Mouse (Mus musculus): ENCODE results near the gene Bbc3. TPM values are rescaled to one million over a fixed set of nuclear protein-coding genes. Genes with fewer than 3 reads are reported as not detected.
"Not testable (repeated sequence)": the region's sequence is repeated elsewhere in the genome, so short reads cannot be mapped to it uniquely, and the experiment has no call there.

Bbc3 gene
- polyA plus RNA-seq, 1 experiment from 2014 or later, result 6.4 TPM

DNA sequence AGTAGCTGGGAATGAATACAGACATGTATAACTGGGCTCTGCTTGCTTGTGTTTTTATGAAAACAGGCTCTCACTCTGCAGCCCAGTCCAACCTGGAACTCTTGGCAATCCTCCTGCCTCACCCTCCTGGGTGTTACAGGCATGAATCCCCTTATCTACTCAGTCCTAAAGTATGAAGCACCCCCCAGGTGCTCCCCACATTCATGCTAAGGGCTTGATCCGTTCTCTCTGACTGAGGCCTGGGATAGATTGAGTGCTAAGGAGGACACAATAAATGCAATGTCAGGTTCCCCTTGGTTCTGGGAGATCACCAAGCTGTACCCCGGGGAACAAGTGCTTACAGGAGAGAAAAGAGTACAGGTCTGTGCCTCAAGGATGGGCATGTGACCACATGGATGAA is 10.6 kb upstream of the Bbc3 start:
- H3K36me3 ChIP-seq (ENCODE audit: control insufficient read depth, insufficient read depth, low read length), result no peaks in the 10 kb centered on the region
- WGBS, result 63% methylated on average over 2 of the region's 2 CpGs
- no peak overlapping the region for H3K4me3 ChIP-seq (ENCODE audit: low read depth, low read length)
- H3K27ac ChIP-seq (ENCODE audit: low read depth, low read length), result peak overlapping the region; percentile 40; the same call in 1 of the 2 replicates
- no peak overlapping the region for H3K9ac ChIP-seq (ENCODE audit: low read depth, low read length)
- no peak overlapping the region; the same call in 1 of the 2 replicates for H3K4me2 ChIP-seq
- DNase-seq (ENCODE audit: low spot score) (no peak), ATAC-seq (replicated peaks; ENCODE audit: low FRiP score) (no peak)
- H3K27me3 ChIP-seq (replicated peaks; ENCODE audit: control insufficient read depth, insufficient read depth, low read length), result peaks cover 6% of the 10 kb centered on the region
- peaks cover 33% of the 10 kb centered on the region for H3K4me1 ChIP-seq (replicated peaks; ENCODE audit: control insufficient read depth, insufficient read depth, low read length)
- no peaks in the 10 kb centered on the region for H3K9me3 ChIP-seq (ENCODE audit: control insufficient read depth, low read length)

DNA sequence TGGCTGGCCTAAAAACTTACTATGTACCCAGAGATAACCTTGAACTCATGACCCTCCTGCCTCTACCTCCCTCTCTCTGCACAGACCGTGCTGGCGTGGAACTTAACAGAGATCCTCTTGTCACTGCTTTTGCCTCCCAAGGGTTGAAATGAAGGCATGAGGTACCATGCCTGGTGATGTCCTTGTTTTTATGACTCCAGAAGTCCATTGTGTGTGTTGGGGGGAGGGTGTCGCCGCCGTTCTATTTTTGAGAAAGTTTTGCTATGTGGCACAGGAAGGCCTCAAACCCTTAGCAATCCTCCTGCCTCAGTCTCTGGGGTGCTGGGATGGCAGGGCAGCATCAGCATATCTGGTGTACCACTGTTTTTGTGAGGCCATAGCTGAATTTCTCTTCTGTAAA is 9.3 kb upstream of the Bbc3 start:
- Histone ChIP-seq H3K36me3 (ENCODE audit: control insufficient read depth, insufficient read depth, low read length) (no peaks in the 10 kb centered on the region), H3K9me3 (ENCODE audit: control insufficient read depth, low read length) (no peaks in the 10 kb centered on the region), H3K4me1 (replicated peaks; ENCODE audit: control insufficient read depth, insufficient read depth, low read length) (peaks cover 33% of the 10 kb centered on the region), H3K4me2 (no peak overlapping the region), H3K27me3 (replicated peaks; ENCODE audit: control insufficient read depth, insufficient read depth, low read length) (peaks cover 6% of the 10 kb centered on the region), H3K27ac (ENCODE audit: low read depth, low read length) (no peak overlapping the region; the same call in 1 of the 2 replicates), H3K9ac (ENCODE audit: low read depth, low read length) (no peak overlapping the region), H3K4me3 (ENCODE audit: low read depth, low read length) (no peak overlapping the region)
- WGBS, result 80% methylated on average over 5 of the region's 5 CpGs
- DNase-seq (ENCODE audit: low spot score) (no peak), ATAC-seq (replicated peaks; ENCODE audit: low FRiP score) (no peak)

DNA sequence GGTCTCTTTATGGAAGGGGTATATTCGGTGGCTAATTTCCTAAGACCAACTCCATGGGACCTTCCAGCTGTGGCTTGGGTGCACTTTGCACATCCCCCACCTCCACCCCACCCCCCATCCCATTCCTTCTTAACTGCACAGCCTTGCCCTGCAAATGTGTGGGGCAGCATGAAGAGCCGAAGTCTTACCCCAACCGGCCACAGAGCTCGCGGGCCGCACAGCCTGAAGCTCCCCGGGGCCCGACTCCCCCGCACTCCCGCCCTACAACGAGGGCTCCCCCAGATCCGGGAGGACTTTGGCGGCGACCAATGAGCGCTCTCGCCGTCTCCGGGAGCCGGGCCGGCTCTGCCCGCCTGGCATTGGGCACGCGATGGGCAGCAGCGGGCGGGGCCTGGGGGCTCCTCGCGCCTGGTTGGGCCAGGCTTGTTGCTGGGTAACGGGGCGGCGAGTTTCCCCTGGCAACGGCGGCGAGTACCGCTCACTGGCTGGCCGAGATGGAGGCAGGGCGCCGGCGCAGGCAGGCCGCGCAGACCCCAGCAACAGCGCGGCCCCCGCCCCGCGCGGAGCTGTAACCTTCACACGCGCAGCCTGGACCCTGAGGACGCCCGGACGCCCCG is 8.7 kb upstream of the Bbc3 start:
- Histone ChIP-seq H3K9ac (ENCODE audit: low read depth, low read length) (no peak overlapping the region), H3K4me2 (peak overlapping the region; percentile 77), H3K27me3 (replicated peaks; ENCODE audit: control insufficient read depth, insufficient read depth, low read length) (peaks cover 6% of the 10 kb centered on the region), H3K36me3 (ENCODE audit: control insufficient read depth, insufficient read depth, low read length) (no peaks in the 10 kb centered on the region), H3K27ac (ENCODE audit: low read depth, low read length) (no peak overlapping the region; the same call in 1 of the 2 replicates), H3K9me3 (ENCODE audit: control insufficient read depth, low read length) (no peaks in the 10 kb centered on the region), H3K4me3 (ENCODE audit: low read depth, low read length) (peak overlapping the region; percentile 42), H3K4me1 (replicated peaks; ENCODE audit: control insufficient read depth, insufficient read depth, low read length) (peaks cover 32% of the 10 kb centered on the region)
- ATAC-seq (replicated peaks; ENCODE audit: low FRiP score) (no peak), DNase-seq (ENCODE audit: low spot score) (peak; percentile 78)
- WGBS, result 5% methylated on average over 52 of the region's 52 CpGs

DNA sequence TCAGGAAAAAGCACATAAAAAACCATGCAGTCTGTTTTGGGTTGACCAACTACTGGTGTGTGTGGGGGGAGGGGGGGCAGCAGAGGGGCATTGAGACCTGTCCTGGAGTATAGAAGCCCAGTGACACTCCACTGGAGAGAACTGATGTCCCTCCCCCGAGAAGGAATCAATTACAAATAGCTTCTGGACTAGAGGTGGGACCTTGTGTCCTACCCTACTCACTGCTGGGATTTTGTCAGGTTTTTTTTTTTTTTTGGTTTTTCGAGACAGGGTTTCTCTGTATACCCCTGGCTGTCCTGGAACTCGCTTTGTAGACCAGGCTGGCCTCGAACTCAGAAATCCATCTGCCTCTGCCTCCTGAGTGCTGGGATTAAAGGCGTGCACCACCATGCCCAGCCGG is 1.1 kb upstream of the Bbc3 start:
- not testable (repeated sequence) for H3K36me3 ChIP-seq (ENCODE audit: control insufficient read depth, insufficient read depth, low read length); H3K9me3 ChIP-seq (ENCODE audit: control insufficient read depth, low read length); H3K27me3 ChIP-seq (replicated peaks; ENCODE audit: control insufficient read depth, insufficient read depth, low read length); DNase-seq (ENCODE audit: low spot score); H3K4me3 ChIP-seq (ENCODE audit: low read depth, low read length); H3K4me2 ChIP-seq; ATAC-seq (replicated peaks; ENCODE audit: low FRiP score); H3K9ac ChIP-seq (ENCODE audit: low read depth, low read length); H3K27ac ChIP-seq (ENCODE audit: low read depth, low read length)
- WGBS, result 69% methylated on average over 6 of the region's 6 CpGs
- peaks cover 30% of the 10 kb centered on the region for H3K4me1 ChIP-seq (replicated peaks; ENCODE audit: control insufficient read depth, insufficient read depth, low read length)

DNA sequence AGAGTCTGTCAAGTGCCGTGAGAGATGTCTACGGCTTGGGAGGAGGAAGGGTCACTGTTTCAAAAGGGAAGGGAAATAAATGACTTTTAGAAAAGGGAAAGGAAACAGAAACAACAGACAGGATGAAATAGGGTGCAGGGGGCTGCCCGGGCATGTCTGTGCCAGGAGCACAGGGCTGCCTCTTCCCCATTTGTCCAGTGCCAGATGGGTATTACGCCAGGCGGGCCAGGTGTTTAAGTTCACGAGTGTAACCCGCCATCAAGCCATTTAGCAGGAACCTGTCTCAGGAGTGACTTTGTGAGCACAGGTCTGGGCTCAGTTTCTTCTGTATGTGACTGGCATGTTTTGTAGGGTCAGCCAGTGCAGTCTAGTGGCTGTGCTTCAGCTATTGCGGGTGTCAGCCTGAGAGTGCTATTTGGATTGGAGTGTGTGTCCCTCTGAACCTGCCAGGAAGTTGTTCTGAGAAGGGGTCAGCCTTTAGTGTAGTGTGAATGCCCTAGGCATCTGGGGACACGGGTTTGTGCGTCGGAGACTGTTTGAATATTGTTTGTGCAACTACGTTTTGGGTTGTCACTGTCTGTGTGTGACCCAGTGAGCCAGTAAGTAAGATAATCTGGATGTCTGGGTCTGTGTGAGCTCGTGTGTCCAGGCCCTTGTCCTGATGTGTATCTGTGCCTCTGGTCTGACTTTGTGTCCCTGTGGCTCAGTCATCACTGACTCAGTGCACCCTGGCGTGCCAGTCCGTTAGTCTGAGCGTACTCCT is 543 bp downstream of the Bbc3 start:
- H3K27ac ChIP-seq (ENCODE audit: low read depth, low read length), result 0 out of 2 replicates have a peak overlapping the region, but pooled peaks have one; percentile 71
- 48% methylated on average over 16 of the region's 16 CpGs for WGBS
- no peaks in the 10 kb centered on the region for H3K27me3 ChIP-seq (replicated peaks; ENCODE audit: control insufficient read depth, insufficient read depth, low read length)
- H3K4me1 ChIP-seq (replicated peaks; ENCODE audit: control insufficient read depth, insufficient read depth, low read length), result peaks cover 46% of the 10 kb centered on the region
- no peak for DNase-seq (ENCODE audit: low spot score)
- H3K9me3 ChIP-seq (ENCODE audit: control insufficient read depth, low read length), result no peaks in the 10 kb centered on the region
- peak overlapping the region; percentile 78 for H3K4me3 ChIP-seq (ENCODE audit: low read depth, low read length)
- H3K9ac ChIP-seq (ENCODE audit: low read depth, low read length), result peak overlapping the region; percentile 97; the same call in 1 of the 2 replicates
- no peaks in the 10 kb centered on the region for H3K36me3 ChIP-seq (ENCODE audit: control insufficient read depth, insufficient read depth, low read length)
- H3K4me2 ChIP-seq, result peak overlapping the region; percentile 100
- no peak for ATAC-seq (replicated peaks; ENCODE audit: low FRiP score)

DNA sequence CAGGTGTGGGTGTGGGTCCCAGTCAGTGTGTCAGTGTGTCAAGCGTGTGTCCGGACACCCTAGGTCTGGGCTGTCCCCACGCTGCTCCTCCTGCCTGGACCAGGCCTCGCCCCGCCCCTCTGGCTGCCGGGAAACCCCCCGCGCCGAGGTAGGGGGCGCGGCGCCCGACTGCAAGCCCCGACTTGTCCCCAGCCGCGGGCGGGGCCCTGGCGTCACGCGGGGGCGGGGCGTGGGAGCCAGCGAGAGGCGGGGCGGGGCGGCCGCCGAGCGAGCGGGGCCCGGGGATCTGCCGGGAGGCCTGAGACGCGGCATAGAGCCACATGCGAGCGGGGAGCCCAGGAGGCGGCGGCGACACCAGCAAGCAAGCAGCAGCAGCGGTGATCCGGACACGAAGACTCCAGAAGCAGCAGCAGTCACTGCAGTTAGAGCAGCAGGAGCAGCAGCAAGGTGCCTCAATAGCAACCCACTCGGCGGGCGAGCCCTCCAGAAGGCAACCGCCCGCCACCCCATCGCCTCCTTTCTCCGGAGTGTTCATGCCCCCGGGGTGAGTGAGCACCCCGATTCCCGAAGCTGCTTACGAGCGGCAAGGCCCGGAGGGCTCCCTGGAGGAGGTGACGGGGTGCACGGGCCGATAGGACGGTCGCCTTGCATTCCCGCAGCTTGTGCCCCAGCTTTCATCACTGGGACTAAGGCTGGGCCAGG is 1.3 kb downstream of the Bbc3 start:
- Histone ChIP-seq H3K9ac (ENCODE audit: low read depth, low read length) (peak overlapping the region; percentile 97), H3K9me3 (ENCODE audit: control insufficient read depth, low read length) (no peaks in the 10 kb centered on the region), H3K4me1 (replicated peaks; ENCODE audit: control insufficient read depth, insufficient read depth, low read length) (peaks cover 50% of the 10 kb centered on the region), H3K27ac (ENCODE audit: low read depth, low read length) (peak overlapping the region; percentile 71), H3K27me3 (replicated peaks; ENCODE audit: control insufficient read depth, insufficient read depth, low read length) (no peaks in the 10 kb centered on the region), H3K4me2 (peak overlapping the region; percentile 100), H3K4me3 (ENCODE audit: low read depth, low read length) (peak overlapping the region; percentile 78), H3K36me3 (ENCODE audit: control insufficient read depth, insufficient read depth, low read length) (no peaks in the 10 kb centered on the region)
- WGBS, result under 1% methylated on average over 61 of the region's 61 CpGs
- DNase-seq (ENCODE audit: low spot score) (peak; percentile 84), ATAC-seq (replicated peaks; ENCODE audit: low FRiP score) (peak; percentile 44)

DNA sequence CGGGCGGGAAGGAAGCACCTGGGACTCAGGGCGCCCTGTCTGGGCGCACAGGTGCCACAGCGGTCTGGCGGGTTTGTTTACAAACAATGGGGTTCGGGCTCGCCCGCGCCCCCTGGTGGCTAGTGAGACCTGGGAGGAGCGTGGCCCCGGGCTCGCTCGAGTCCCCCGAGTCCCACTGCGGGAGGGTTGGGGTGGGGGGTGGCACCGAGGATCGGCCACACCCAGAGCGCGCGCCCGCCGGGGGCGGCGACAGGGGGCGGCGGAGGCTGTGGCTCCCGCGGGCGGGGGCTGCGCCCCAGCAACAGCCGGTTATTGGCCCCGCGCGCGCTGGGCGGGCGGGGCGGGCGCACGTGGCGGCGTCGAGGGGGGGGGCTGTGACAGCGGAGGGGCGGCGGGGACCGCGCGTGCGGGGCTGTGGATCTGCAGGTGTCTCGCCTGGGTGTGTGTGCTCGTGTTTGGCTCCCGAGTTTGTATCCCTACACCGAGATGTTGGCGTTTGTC is 1.9 kb downstream of the Bbc3 start:
- peak; percentile 86 for DNase-seq (ENCODE audit: low spot score)

DNA sequence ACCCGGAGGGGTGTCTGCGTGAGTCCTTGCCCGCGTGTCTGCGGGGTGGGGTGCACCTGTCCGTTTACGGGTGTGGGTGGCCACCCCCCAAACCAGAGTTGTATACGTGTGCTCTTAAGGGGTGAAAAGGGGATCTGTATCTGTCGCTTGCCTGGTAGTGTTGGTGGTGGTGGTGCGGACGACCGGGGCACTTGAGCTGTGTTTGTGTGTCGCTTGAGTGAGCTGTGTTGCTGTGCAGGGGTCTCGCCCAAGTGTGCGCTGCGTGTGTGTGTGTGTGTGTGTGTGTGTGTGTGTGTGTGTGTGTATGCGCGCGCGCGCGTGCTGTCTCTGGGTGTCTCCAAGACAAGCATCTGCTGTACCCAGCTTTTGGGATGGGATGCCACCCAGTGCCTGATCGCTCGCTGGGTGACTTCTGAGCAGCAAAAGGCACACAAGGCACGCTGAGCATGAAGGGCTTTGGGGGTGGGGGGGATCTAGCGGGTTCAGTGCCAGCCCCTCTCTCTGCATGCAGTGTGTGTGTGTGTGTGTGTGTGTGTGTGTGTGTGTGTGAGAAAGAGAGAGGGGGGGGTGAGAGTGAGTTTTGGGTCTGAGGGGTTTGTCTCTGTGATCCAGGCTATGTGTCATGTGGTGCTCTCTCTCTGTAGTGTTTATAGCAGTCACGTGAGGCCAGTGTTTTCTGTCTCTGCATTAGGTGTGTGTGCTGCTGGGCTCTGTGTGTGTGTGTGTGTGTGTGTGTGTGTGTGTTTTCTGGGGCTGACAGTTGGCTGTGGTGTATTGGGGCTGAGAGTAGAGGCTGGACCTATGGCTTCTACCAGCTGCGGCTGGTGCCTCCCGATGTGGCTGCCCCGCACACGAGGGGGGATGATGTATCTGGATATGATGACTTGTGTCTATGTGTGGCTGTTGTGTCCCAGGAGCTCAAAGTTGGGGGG is 2.6 kb downstream of the Bbc3 start:
- under 1% methylated on average over 31 of the region's 31 CpGs for WGBS
- H3K27me3 ChIP-seq (replicated peaks; ENCODE audit: control insufficient read depth, insufficient read depth, low read length), result no peaks in the 10 kb centered on the region
- DNase-seq (ENCODE audit: low spot score) (peak; percentile 66), ATAC-seq (replicated peaks; ENCODE audit: low FRiP score) (no peak)
- peak overlapping the region; percentile 100 for H3K4me2 ChIP-seq
- H3K4me1 ChIP-seq (replicated peaks; ENCODE audit: control insufficient read depth, insufficient read depth, low read length), result peaks cover 53% of the 10 kb centered on the region
- H3K36me3 ChIP-seq (ENCODE audit: control insufficient read depth, insufficient read depth, low read length), result no peaks in the 10 kb centered on the region
- no peaks in the 10 kb centered on the region for H3K9me3 ChIP-seq (ENCODE audit: control insufficient read depth, low read length)
- peak overlapping the region; percentile 71 for H3K27ac ChIP-seq (ENCODE audit: low read depth, low read length)
- H3K4me3 ChIP-seq (ENCODE audit: low read depth, low read length), result peak overlapping the region; percentile 78
- peak overlapping the region; percentile 97 for H3K9ac ChIP-seq (ENCODE audit: low read depth, low read length)

More for the DNA sequence above, 1.9 kb downstream of the Bbc3 start:
- H3K27ac ChIP-seq (ENCODE audit: low read depth, low read length), result peak overlapping the region; percentile 71
- WGBS, result 1% methylated on average over 50 of the region's 56 CpGs
- H3K4me2 ChIP-seq, result peak overlapping the region; percentile 100
- H3K9me3 ChIP-seq (ENCODE audit: control insufficient read depth, low read length), result no peaks in the 10 kb centered on the region
- H3K4me3 ChIP-seq (ENCODE audit: low read depth, low read length), result peak overlapping the region; percentile 78
- H3K27me3 ChIP-seq (replicated peaks; ENCODE audit: control insufficient read depth, insufficient read depth, low read length), result no peaks in the 10 kb centered on the region
- peaks cover 51% of the 10 kb centered on the region for H3K4me1 ChIP-seq (replicated peaks; ENCODE audit: control insufficient read depth, insufficient read depth, low read length)
- peak; percentile 37 for ATAC-seq (replicated peaks; ENCODE audit: low FRiP score)
- peak overlapping the region; percentile 97 for H3K9ac ChIP-seq (ENCODE audit: low read depth, low read length)
- H3K36me3 ChIP-seq (ENCODE audit: control insufficient read depth, insufficient read depth, low read length), result no peaks in the 10 kb centered on the region

All from liver, embryonic 11.5 days (tissue).